Mouse (Mus musculus) intestine, postnatal 0 days (tissue): Measurements from ENCODE around the gene Tsga10. TPM values are rescaled to one million over a fixed set of nuclear protein-coding genes. Genes with fewer than 3 reads are reported as not detected.
A peak's percentile ranks its signal among the peaks of the same experiment; 100 is the strongest.

Experiments
- ATAC-seq: fragments of 200-750 bp; cut with Nextera tagmentation; 2 replicates; pipeline ENCODE4 v1.8.0; 2017; ENCODE audit warnings: mild to moderate bottlenecking, moderate TSS enrichment, moderate library complexity
- H3K27ac ChIP-seq: fragments of 300-500 bp; sonication (generic); 2 replicates; pipeline ENCODE4 v1.5.1; 2014; ENCODE audit warnings: mild to moderate bottlenecking, low read depth, low read length, moderate library complexity
- H3K27me3 ChIP-seq: fragments of 300-500 bp; sonication (generic); replicated peaks from 2 replicates; pipeline ENCODE4 v1.6.1; 2014; ENCODE audit warnings: low read length, mixed read lengths; ENCODE audit not compliant: control insufficient read depth, insufficient read depth
- H3K36me3 ChIP-seq: fragments of 300-500 bp; sonication (generic); 2 replicates; pipeline ENCODE4 v1.6.1; 2014; ENCODE audit warnings: mild to moderate bottlenecking, moderate library complexity; ENCODE audit not compliant: control insufficient read depth, insufficient read depth
- H3K4me1 ChIP-seq: fragments of 300-500 bp; sonication (generic); replicated peaks from 2 replicates; pipeline ENCODE4 v1.6.1; 2014; ENCODE audit warnings: antibody characterized with exemption, low read length, mixed read lengths; ENCODE audit not compliant: control insufficient read depth, insufficient read depth
- H3K4me2 ChIP-seq: fragments of 300-500 bp; sonication (generic); replicated peaks from 2 replicates; pipeline ENCODE4 v1.6.1; 2014; ENCODE audit warnings: low read depth, mild to moderate bottlenecking, moderate library complexity
- H3K4me3 ChIP-seq: fragments of 300-500 bp; sonication (generic); 2 replicates; pipeline ENCODE4 v1.5.1; 2014; ENCODE audit warnings: low read depth, low read length
- H3K9ac ChIP-seq: fragments of 300-500 bp; sonication (generic); 2 replicates; pipeline ENCODE4 v1.6.1; 2014; ENCODE audit warnings: mild to moderate bottlenecking, low read depth, low read length
- H3K9me3 ChIP-seq: fragments of 300-500 bp; sonication (generic); 2 replicates; pipeline ENCODE4 v1.6.1; 2016; ENCODE audit warnings: mixed run types; ENCODE audit not compliant: control insufficient read depth
- CTCF ChIP-seq: sonication (generic); IDR thresholded peaks from 2 replicates; pipeline ENCODE4 v1.5.1; 2016; ENCODE audit warnings: low read depth, mild to moderate bottlenecking, control low read depth, antibody characterized with exemption, moderate library complexity
- WGBS: fragments of 180-500 bp; shearing (Covaris S2); extraction: QIAGEN DNeasy Blood & Tissue Kit; methylation state at CpG from one replicate; pipeline ENCODE4 v1.1.7; 2014; 5-methylcytosine and 5-hydroxymethylcytosine counted together
- polyA plus RNA-seq: library from polyadenylated mRNA; unstranded; fragments of >200 nt; fragmentation: Nextera tagmentation; extraction: Ambion mirVana; gene quantifications from 2 replicates; pipeline ENCODE4 v1.2.1, GENCODE M21; 2015

The Tsga10 gene
- polyA plus RNA-seq, 1 experiment from 2014 or later = 2.0 TPM

- no peak for ATAC-seq
- no peak for TF ChIP-seq CTCF
- no peak overlapping the region for H3K9ac ChIP-seq
- no peaks in the 10 kb centered on the region for H3K36me3 ChIP-seq
- no peaks in the 10 kb centered on the region for H3K4me1 ChIP-seq
- H3K27ac ChIP-seq = no peak overlapping the region
- no peak overlapping the region for H3K4me2 ChIP-seq
- H3K4me3 ChIP-seq = no peak overlapping the region
- H3K27me3 ChIP-seq = no peaks in the 10 kb centered on the region
- 78% methylated on average over 8 of the region's 8 CpGs for WGBS
- H3K9me3 ChIP-seq = no peaks in the 10 kb centered on the region
These were observed 139.0 kb downstream of the Tsga10 start for GRCm38 (mm10) chr1:37727186-37727585.

- H3K4me1 ChIP-seq = no peaks in the 10 kb centered on the region
- 82% methylated on average over 8 of the region's 8 CpGs for WGBS
These were observed 139.8 kb downstream of the Tsga10 start for GRCm38 (mm10) chr1:37726426-37726825.

GRCm38 (mm10) chr1:37725880-37726279 lies 140.3 kb downstream of the Tsga10 start:
- Histone ChIP-seq H3K4me3 (no peak overlapping the region), H3K27me3 (no peaks in the 10 kb centered on the region), H3K36me3 (no peaks in the 10 kb centered on the region), H3K27ac (no peak overlapping the region), H3K9me3 (no peaks in the 10 kb centered on the region), H3K9ac (no peak overlapping the region), H3K4me1 (no peaks in the 10 kb centered on the region), H3K4me2 (no peak overlapping the region)
- 54% methylated on average over 12 of the region's 12 CpGs for WGBS
- ATAC-seq = no peak
- no peak for TF ChIP-seq CTCF

More at GRCm38 (mm10) chr1:37726426-37726825, 139.8 kb downstream of the Tsga10 start:
- Histone ChIP-seq H3K27ac (no peak overlapping the region), H3K4me2 (no peak overlapping the region), H3K9ac (no peak overlapping the region), H3K27me3 (no peaks in the 10 kb centered on the region), H3K4me3 (no peak overlapping the region), H3K9me3 (no peaks in the 10 kb centered on the region), H3K36me3 (no peaks in the 10 kb centered on the region)
- TF ChIP-seq CTCF = no peak
- no peak for ATAC-seq

- no peak for TF ChIP-seq CTCF
- ATAC-seq = no peak
These were observed 145.1 kb downstream of the Tsga10 start for GRCm38 (mm10) chr1:37721092-37721491.

GRCm38 (mm10) chr1:37719761-37720640 lies 146.2 kb downstream of the Tsga10 start, which contains the start of gene 2010300C02Rik:
Gene 2010300C02Rik, minus strand, starts transcription at chr1:37720085.
- peak; percentile 70 for TF ChIP-seq CTCF
- H3K36me3 ChIP-seq = no peaks in the 10 kb centered on the region
- no peak within 1 kb of the TSS for H3K27ac ChIP-seq
- H3K4me1 ChIP-seq = no peaks in the 10 kb centered on the region
- H3K9me3 ChIP-seq = no peaks in the 10 kb centered on the region
- H3K27me3 ChIP-seq = no peaks in the 10 kb centered on the region
- peak within 1 kb of the TSS; percentile 61 for H3K9ac ChIP-seq
- peak within 1 kb of the TSS; percentile 98 for H3K4me2 ChIP-seq
- WGBS = 1% methylated on average over 63 of the region's 69 CpGs
- ATAC-seq = peak; percentile 84
- peak within 1 kb of the TSS; percentile 65 for H3K4me3 ChIP-seq

More at GRCm38 (mm10) chr1:37721092-37721491, 145.1 kb downstream of the Tsga10 start:
- H3K27ac ChIP-seq = no peak overlapping the region
- H3K9me3 ChIP-seq = no peaks in the 10 kb centered on the region
- H3K4me1 ChIP-seq = no peaks in the 10 kb centered on the region
- no peak overlapping the region for H3K4me3 ChIP-seq
- 74% methylated on average over 5 of the region's 5 CpGs for WGBS
- H3K9ac ChIP-seq = no peak overlapping the region
- H3K4me2 ChIP-seq = no peak overlapping the region
- H3K27me3 ChIP-seq = no peaks in the 10 kb centered on the region
- no peaks in the 10 kb centered on the region for H3K36me3 ChIP-seq

- no peaks in the 10 kb centered on the region for H3K9me3 ChIP-seq
- H3K4me2 ChIP-seq = peak overlapping the region; percentile 98
- TF ChIP-seq CTCF = no peak
- no peaks in the 10 kb centered on the region for H3K4me1 ChIP-seq
- ATAC-seq = peak; percentile 57
- H3K9ac ChIP-seq = peak overlapping the region; percentile 61
- no peak overlapping the region for H3K27ac ChIP-seq
- H3K27me3 ChIP-seq = no peaks in the 10 kb centered on the region
- 4% methylated on average over 49 of the region's 49 CpGs for WGBS
- peak overlapping the region; percentile 65 for H3K4me3 ChIP-seq
- H3K36me3 ChIP-seq = no peaks in the 10 kb centered on the region
These were observed 147.1 kb downstream of the Tsga10 start for GRCm38 (mm10) chr1:37719030-37719723.
